Mouse (Mus musculus) MEL (cell line): ENCODE measurements around the gene Slc10a6.

Experiments used
- CTCF ChIP-seq, 3 experiments: IDR thresholded peaks in 2 of 3; conservative IDR thresholded peaks in 1 of 3; 2 replicates each; pipeline ENCODE4 v1.5.1; 2011 to 2012; ENCODE audit warnings: low read length in 3 of 3, low read depth in 2 of 3, mild to moderate bottlenecking in 2 of 3, improper control_type of control experiment in 1 of 3, inconsistent platforms in 1 of 3, mixed read lengths in 1 of 3, moderate library complexity in 1 of 3; ENCODE audit not compliant: control insufficient read depth in 1 of 3, insufficient read depth in 1 of 3, poor library complexity in 1 of 3, severe bottlenecking in 1 of 3
- EP300 ChIP-seq, 2 experiments: IDR thresholded peaks; 2 replicates each; pipeline ENCODE4 v1.6.1; 2011; ENCODE audit warnings: improper control_type of control experiment in 2 of 2, low read length in 2 of 2, low read depth in 1 of 2, mild to moderate bottlenecking in 1 of 2
- GATA1 ChIP-seq: IDR thresholded peaks from 2 replicates; pipeline ENCODE4 v1.6.1; 2011; ENCODE audit warnings: low read depth, low read length, improper control_type of control experiment
- MYC ChIP-seq: IDR thresholded peaks from 2 replicates; pipeline ENCODE4 v1.6.1; 2011; ENCODE audit warnings: low read depth, mild to moderate bottlenecking, low read length, improper control_type of control experiment, moderate library complexity
- POLR2A ChIP-seq, 2 experiments: IDR thresholded peaks; 2 replicates each; pipeline ENCODE4 v1.6.1; 2011 to 2012; ENCODE audit warnings: low read length in 2 of 2, mild to moderate bottlenecking in 2 of 2, control low read depth in 1 of 2, improper control_type of control experiment in 1 of 2, low read depth in 1 of 2, moderate library complexity in 1 of 2; ENCODE audit not compliant: control insufficient read depth in 1 of 2, insufficient read depth in 1 of 2, poor library complexity in 1 of 2
- TBP ChIP-seq: IDR thresholded peaks from 2 replicates; pipeline ENCODE4 v1.8.0; 2011; ENCODE audit warnings: low read depth, low read length, improper control_type of control experiment

GRCm38 (mm10) chr5:103591846-103592245 lies 37.4 kb downstream of the Slc10a6 start:
- TF ChIP-seq CTCF (IDR thresholded peaks at IDR 0.05 in 2 of 3, conservative IDR thresholded peaks at IDR 0.05 in 1 of 3; ENCODE audit: control insufficient read depth in 1 of 3, insufficient read depth in 1 of 3, low read depth in 2 of 3, low read length in 3 of 3, poor library complexity in 1 of 3, severe bottlenecking in 1 of 3) (no peak), TBP (no peak), MYC (no peak), EP300 (IDR thresholded peaks at IDR 0.05; ENCODE audit: low read depth in 1 of 2, low read length in 2 of 2) (no peak), GATA1 (no peak), POLR2A (IDR thresholded peaks at IDR 0.05; ENCODE audit: control insufficient read depth in 1 of 2, insufficient read depth in 1 of 2, low read depth in 1 of 2, low read length in 2 of 2, poor library complexity in 1 of 2) (no peak)
